Mouse (Mus musculus): ENCODE results near the gene Twf2. TPM values are rescaled to one million over a fixed set of nuclear protein-coding genes. Genes with fewer than 3 reads are reported as not detected.

Gene Twf2
- total and polyA plus RNA-seq, 3 experiments: 120 to 186 (median 131) TPM

DNA sequence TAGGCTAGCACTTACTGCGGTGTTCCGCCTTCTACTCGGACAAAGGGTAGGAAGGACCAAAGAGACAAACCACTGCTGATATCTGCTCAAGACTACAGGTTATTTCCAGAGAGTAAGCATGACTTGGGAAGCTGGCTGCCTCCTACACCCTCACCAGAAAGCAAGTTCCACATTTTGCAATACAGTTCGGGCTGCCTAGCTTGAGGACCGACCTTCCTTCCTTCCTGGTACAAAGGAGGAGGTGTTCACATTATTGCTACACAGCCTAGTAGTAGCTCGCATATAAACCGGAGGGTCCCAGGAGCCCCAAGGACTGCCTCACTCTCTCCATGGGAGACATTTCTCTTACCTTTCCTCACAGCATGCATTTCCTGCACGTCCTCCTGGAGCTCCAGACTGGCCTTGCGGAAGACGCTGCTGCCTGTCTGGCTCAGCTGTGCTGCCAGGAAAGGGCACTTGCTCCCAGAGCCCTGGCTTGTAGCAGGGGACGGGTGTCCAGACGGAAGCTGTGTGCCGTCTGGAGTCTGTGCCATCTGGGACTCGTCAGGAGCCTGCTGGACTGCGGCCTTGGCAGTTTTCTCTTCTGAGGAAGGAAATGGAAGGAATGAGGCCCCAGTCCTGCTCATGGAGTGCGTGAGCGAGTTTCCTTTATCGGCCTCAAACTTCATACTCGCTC lies 40.0 kb downstream of the Twf2 start:
- Histone ChIP-seq H3K4me3 (replicated peaks in 1 of 3; ENCODE audit: low read depth in 2 of 3, low read length in 2 of 3, poor library complexity in 1 of 3) (no peak overlapping the region), H3K79me2 (replicated peaks; ENCODE audit: control insufficient read depth, extremely low read depth, insufficient read depth, poor library complexity, severe bottlenecking) (peaks cover 10% of the 10 kb centered on the region; the same call in 1 of the 2 replicates), H3K27me3 (replicated peaks) (no peaks in the 10 kb centered on the region), H3K36me3 (replicated peaks in 1 of 2; ENCODE audit: control insufficient read depth in 1 of 2, insufficient read depth in 1 of 2, low read length in 1 of 2) (peaks cover 50 to 68% of the 10 kb centered on the region in 2 experiments), H3K4me1 (ENCODE audit: control insufficient read depth in 1 of 2, insufficient read depth in 2 of 2) (peaks cover 0 to 15% of the 10 kb centered on the region in 2 experiments; a peak in 2 of 4 replicates), H3K9ac (ENCODE audit: insufficient read depth, low read depth) (no peak overlapping the region), H3K27ac (ENCODE audit: insufficient read depth, low read depth) (no peak overlapping the region), H3K9me3 (replicated peaks; ENCODE audit: low read length) (no peaks in the 10 kb centered on the region), H3K4me2 (ENCODE audit: insufficient read depth, low read depth, poor library complexity, severe bottlenecking) (no peak overlapping the region)
- dilution Hi-C loops (cut with MboI; ENCODE audit: extremely low pct_ligation_motif_present, extremely low pct_unique_long_range_greater_than_20kb, low sequenced_read_pairs) (no loop called here), in situ Hi-C loops (cut with MboI; ENCODE audit: low pct_ligation_motif_present, low pct_unique_long_range_greater_than_20kb, low sequenced_read_pairs) (no loop called here)
- DNase-seq (ENCODE audit: extremely low read depth): no peak
- TF ChIP-seq MXI1 (IDR thresholded peaks at IDR 0.05; ENCODE audit: low read depth, low read length) (no peak), CTCF (conservative IDR thresholded peaks at IDR 0.05 in 1 of 2, IDR thresholded peaks at IDR 0.05 in 1 of 2; ENCODE audit: low read depth in 2 of 2, low read length in 2 of 2) (no peak), KAT2A (IDR thresholded peaks at IDR 0.05; ENCODE audit: insufficient replicate concordance, low read length) (no peak), JUND (conservative IDR thresholded peaks at IDR 0.05; ENCODE audit: low read depth, low read length) (no peak), SIN3A (IDR thresholded peaks at IDR 0.05; ENCODE audit: low read length) (no peak), MAZ (IDR thresholded peaks at IDR 0.05; ENCODE audit: low read depth, low read length) (no peak), RCOR1 (conservative IDR thresholded peaks at IDR 0.05; ENCODE audit: low read depth, low read length) (no peak), ZMIZ1 (IDR thresholded peaks at IDR 0.05; ENCODE audit: low read depth, low read length) (no peak), BHLHE40 (IDR thresholded peaks at IDR 0.05; ENCODE audit: low read depth, low read length) (no peak), MAFK (IDR thresholded peaks at IDR 0.05; ENCODE audit: insufficient replicate concordance, low read length) (no peak), MYC (IDR thresholded peaks at IDR 0.05; ENCODE audit: low read depth, low read length) (no peak)

DNA sequence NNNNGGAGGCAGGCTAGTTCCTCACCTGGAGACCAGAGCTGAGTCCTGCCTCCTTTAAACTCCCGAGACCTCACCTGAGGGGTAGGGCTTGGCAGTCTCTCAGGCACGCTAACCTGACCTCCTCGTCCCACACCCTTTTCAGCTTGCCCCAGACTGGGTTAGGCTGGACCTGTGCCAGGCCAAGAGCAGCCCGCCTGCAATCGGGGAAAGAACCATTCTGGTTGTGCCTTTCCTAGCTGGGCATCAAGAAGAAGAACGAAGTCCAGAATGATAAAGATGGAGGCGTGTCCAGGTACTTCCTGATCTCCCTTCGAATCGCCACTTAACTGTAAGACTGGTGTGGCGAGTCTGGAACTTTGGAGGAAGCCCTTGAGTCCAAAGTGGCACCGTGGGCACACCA lies 46.6 kb downstream of the Twf2 start:
- no peak overlapping the region for H3K4me3 ChIP-seq (replicated peaks in 1 of 3; ENCODE audit: low read depth in 2 of 3, low read length in 2 of 3, poor library complexity in 1 of 3)
- no peak for TF ChIP-seq TCF12 (IDR thresholded peaks at IDR 0.05; ENCODE audit: low read depth, low read length)
- TF ChIP-seq ETS1 (conservative IDR thresholded peaks at IDR 0.05; ENCODE audit: low read depth, low read length): no peak
- no peak for TF ChIP-seq BHLHE40 (IDR thresholded peaks at IDR 0.05; ENCODE audit: low read depth, low read length)
- no peak for TF ChIP-seq MYC (IDR thresholded peaks at IDR 0.05; ENCODE audit: low read depth, low read length)
- no peak for TF ChIP-seq CHD2 (IDR thresholded peaks at IDR 0.05; ENCODE audit: low read length)
- no peaks in the 10 kb centered on the region for H3K9me3 ChIP-seq (replicated peaks; ENCODE audit: low read length)
- H3K9ac ChIP-seq (ENCODE audit: insufficient read depth, low read depth): no peak overlapping the region
- dilution Hi-C loops (cut with MboI; ENCODE audit: extremely low pct_ligation_motif_present, extremely low pct_unique_long_range_greater_than_20kb, low sequenced_read_pairs): no loop called here
- H3K4me1 ChIP-seq (ENCODE audit: control insufficient read depth in 1 of 2, insufficient read depth in 2 of 2): peaks cover 2 to 24% of the 10 kb centered on the region in 2 experiments; a peak in 2 of 4 replicates
- H3K27ac ChIP-seq (ENCODE audit: insufficient read depth, low read depth): no peak overlapping the region
- in situ Hi-C loops (cut with MboI; ENCODE audit: low pct_ligation_motif_present, low pct_unique_long_range_greater_than_20kb, low sequenced_read_pairs): no loop called here
- H3K4me2 ChIP-seq (ENCODE audit: insufficient read depth, low read depth, poor library complexity, severe bottlenecking): no peak overlapping the region
- H3K79me2 ChIP-seq (replicated peaks; ENCODE audit: control insufficient read depth, extremely low read depth, insufficient read depth, poor library complexity, severe bottlenecking): peaks cover 10% of the 10 kb centered on the region; the same call in 1 of the 2 replicates
- H3K36me3 ChIP-seq (replicated peaks in 1 of 2; ENCODE audit: control insufficient read depth in 1 of 2, insufficient read depth in 1 of 2, low read length in 1 of 2): peaks cover 4 to 17% of the 10 kb centered on the region in 2 experiments
- DNase-seq (ENCODE audit: extremely low read depth): no peak
- H3K27me3 ChIP-seq (replicated peaks): no peaks in the 10 kb centered on the region

Measured in CH12.LX (cell line).